Mouse (Mus musculus): ENCODE measurements around the gene E2f2.

Gene E2f2

DNA sequence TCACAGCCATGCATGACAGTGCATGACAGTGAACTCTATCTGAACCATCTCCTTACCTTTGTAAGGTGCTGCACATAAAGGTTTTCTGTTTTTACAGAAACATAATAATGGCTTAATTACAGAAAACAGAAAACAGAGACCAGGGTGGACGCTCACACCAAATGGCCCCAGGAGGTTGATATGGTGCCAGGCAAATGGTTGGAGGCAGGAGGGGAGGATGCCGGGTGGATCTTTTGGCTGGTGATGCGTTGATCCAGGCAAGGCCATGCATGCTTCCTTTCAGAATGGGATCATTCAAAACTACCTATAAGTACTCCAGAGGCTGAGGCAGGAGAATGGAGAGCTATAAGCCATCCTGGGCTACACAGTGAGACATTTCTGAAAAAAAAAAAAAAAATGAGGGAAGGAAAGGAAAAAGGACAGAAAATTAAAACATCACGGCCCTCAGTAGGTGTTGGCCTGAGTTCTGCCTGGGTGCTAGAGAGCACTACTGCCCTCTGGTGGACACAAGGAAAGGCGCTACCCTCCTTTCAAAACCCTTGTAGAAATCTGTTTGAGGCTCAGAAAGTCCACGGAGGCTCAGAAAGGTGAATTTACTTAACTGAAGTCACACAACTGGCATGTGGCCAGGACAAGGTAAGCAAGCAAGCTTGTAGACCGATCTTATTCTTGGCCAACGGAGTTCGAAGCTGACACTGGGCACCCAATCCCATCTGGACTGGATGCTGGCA lies 27.5 kb downstream of the E2f2 start:
- DNase-seq (ENCODE audit: low spot score in 2 of 2): peak in 1 of 2 experiments; percentile 69

- peak; percentile 59 to 90 for DNase-seq (ENCODE audit: low spot score in 2 of 2)
Observed at GRCm38 (mm10) chr4:136202509-136202908, 30.3 kb downstream of the E2f2 start.

GRCm38 (mm10) chr4:136204775-136205174 lies 32.6 kb downstream of the E2f2 start:
- no peak for DNase-seq (ENCODE audit: low spot score in 2 of 2)

GRCm38 (mm10) chr4:136206033-136206893 lies 34.1 kb downstream of the E2f2 start, which contains the start of gene Asap3:
Asap3 (plus strand) TSS chr4:136206365.
- DNase-seq (ENCODE audit: low spot score in 2 of 2): peak; percentile 77 to 91

GRCm38 (mm10) chr4:136206943-136207342 lies 34.7 kb downstream of the E2f2 start:
- DNase-seq (ENCODE audit: low spot score in 2 of 2): no peak

DNA sequence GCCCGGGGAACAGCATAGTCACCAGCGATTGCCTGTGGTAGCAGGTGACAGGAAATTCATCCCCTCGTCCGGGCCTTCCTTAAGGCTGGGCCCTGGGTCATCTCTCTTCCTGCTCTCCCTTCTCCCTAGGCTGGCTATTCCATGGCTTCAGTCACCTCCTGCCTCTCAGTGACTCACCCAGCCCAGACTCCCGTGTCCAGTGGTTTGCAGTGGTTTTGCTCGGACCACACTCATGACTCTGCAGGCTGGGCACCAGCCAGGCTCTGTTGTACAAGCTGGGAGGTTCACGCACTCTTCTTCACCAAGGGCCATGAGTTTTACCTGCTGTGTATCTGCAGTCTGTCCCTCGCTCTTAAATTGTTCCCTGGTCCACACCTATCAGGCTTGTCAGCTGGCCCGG lies 38.7 kb downstream of the E2f2 start:
- no peak for DNase-seq (ENCODE audit: low spot score in 2 of 2)

GRCm38 (mm10) chr4:136213629-136214028 lies 41.4 kb downstream of the E2f2 start:
- DNase-seq (ENCODE audit: low spot score in 2 of 2): no peak

DNA sequence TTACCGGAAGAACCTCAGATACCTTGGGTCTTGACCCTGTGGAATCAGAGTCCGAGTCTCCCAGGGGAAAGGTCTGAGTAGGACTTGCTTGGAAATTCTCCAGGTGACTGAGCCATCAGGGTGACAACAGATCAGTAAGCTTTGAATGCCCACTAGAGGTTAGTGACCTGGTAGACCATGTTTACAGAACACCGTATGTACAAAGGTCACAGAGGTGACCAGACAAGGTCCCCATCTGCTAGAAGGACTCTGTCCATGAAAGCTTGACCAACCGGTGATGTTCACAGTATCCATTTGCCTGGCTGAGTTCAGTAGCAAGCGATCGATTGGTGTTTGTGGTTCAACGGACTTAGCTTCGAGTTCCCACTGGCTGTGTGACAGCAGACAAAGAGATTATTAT lies 42.6 kb downstream of the E2f2 start:
- DNase-seq (ENCODE audit: low spot score in 2 of 2): no peak

DNA sequence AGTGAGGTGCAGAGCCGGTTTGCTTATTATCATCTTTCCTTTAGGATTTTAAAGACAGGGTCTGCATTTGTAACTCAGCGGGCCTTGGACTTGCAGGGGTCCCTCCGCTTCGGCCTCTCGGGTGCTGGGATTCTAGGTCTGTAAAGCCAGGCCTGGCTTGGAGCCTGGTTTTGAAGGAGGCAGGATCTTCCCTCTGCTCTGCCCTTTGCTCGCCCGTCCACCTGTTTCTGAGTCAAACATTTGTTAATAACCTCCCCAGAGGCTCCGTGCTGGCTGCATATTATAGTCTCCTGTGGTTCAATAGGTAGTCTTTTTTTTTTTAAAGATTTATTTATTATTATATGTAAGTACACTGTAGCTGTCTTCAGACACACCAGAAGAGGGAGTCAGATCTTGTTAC lies 43.4 kb downstream of the E2f2 start:
- no peak for DNase-seq (ENCODE audit: low spot score in 2 of 2)

GRCm38 (mm10) chr4:136217063-136217462 lies 44.9 kb downstream of the E2f2 start:
- DNase-seq (ENCODE audit: low spot score in 2 of 2): no peak

DNA sequence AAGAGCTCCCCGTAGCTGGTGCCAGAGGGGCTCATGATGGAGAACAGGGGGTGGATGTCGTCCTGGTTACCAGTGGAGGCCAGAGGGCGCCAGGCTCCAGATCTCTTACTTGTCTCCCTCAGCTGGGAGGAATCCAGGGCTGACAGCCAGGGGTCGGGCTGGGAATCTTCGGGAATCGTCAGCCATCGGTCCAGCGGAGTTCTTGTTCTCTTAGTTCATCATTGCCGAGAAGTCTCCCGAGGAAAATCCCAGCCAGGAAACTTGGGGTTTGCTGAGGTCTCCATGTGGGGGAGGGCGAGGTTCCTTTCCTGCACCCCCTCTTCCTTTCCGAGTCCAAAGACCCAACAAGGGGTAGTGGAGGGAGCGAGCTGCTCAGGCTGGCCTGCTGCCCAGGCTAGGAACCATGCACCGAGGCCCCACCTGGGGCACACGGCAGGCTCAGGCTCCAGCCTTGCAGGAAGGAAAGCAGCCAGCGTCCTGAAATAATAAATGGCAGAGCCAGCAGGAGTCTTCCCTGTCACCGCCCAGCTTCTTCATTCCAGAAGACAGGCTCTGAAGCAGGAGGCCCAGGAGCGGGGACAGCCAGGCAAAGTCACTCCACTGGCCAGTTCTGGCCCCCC lies 46.5 kb downstream of the E2f2 start:
- no peak for DNase-seq (ENCODE audit: low spot score in 2 of 2)

GRCm38 (mm10) chr4:136220133-136220775 lies 48.1 kb downstream of the E2f2 start:
- DNase-seq (ENCODE audit: low spot score in 2 of 2): no peak

DNA sequence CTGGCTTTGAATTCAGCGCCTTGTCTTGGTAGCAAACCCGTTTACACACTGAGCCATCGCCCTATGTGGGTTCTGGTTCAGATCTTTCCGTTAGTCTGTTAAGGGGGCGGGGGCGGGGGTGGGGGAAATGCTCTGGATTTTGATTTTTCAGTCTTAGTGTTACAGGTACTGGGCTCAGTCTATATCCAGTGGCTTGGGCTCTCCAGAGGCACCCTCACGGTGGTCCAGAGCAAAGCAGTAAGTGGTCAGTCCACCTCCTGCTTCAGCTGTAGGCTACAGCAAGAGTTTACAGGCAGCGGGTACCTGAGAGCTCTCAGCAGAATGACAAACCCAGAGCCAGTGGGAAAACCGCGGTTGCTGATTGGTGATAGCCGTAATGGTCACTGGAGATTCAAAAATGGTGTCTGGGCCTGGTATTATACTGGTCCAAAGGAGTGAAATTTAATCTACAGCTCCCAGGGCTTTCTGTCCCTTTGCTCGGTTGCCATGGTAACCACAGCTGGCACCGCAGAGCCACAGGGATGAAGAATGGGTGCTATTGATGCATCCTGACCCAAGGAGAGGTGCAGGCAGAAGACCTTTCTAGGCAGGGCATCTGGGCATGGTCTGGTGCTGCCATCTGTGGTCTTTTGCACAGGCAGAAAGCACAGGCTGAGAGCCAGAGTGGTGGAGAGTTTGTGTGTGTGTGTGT lies 51.5 kb downstream of the E2f2 start:
- DNase-seq (ENCODE audit: low spot score in 2 of 2): no peak

DNA sequence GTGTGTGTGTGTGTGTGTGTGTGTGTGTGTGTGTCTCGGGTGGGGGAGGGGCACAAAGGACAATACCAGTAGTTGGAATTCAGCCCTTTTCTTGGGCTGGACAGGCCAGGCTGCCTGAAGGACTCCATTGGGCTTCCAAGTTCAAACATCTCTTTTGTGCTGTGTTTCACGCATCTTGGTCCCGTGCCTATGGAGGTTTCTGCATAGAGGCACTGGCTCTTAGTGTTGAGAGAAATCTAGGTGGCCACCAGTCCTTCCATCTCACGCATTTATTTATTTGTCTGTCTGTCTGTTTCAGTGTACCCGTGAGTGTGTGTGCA lies 52.0 kb downstream of the E2f2 start:
- no peak for DNase-seq (ENCODE audit: low spot score in 2 of 2)

- no peak for DNase-seq (ENCODE audit: low spot score in 2 of 2)
Observed at GRCm38 (mm10) chr4:136224677-136225460, 52.7 kb downstream of the E2f2 start.

- no peak for DNase-seq (ENCODE audit: low spot score in 2 of 2)
Observed at GRCm38 (mm10) chr4:136227408-136227807, 55.2 kb downstream of the E2f2 start.

GRCm38 (mm10) chr4:136228640-136229039 lies 56.4 kb downstream of the E2f2 start:
- no peak for DNase-seq (ENCODE audit: low spot score in 2 of 2)

DNA sequence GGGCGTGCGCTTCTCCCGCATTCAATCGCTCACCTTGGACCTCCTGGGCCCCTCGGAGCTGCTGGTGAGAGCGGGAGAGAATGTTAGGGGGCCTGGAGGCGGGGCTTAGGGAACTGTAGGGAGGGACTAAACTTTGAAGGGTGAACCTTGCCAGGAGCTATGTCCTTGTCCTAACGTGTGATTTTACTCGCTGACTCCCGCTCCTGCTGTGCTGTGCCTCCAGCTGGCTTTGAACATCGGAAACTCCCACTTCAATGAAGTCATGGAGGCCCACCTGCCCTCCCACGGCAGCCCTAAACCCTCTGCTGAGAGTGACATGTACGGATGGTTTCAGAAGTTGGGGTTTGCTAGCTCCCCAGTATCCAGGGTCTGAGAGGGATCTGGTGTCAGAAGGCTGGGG lies 66.5 kb downstream of the E2f2 start:
- DNase-seq (ENCODE audit: low spot score in 2 of 2): no peak

GRCm38 (mm10) chr4:136239111-136239510 lies 66.9 kb downstream of the E2f2 start:
- no peak for DNase-seq (ENCODE audit: low spot score in 2 of 2)

DNA sequence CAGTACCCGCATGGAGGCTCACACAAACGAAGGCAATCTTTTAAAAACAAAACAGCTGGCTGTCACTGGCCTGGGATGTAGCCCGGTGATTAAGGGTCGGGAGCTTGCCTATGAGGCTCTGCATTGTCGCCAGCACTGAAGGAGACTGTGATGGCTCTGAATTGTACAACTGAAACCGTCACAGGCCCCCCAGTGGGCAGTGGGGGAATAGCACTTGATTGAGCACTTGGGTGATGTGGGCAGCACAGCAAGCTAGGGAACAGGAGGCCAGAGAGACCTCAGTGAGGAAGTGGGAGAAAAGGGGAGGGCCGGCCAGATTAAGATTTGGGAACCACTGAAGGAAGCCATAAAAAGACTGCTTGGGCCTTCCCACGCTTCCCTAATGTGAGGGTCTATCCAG lies 67.4 kb downstream of the E2f2 start:
- peak; percentile 67 to 84 for DNase-seq (ENCODE audit: low spot score in 2 of 2)

DNA sequence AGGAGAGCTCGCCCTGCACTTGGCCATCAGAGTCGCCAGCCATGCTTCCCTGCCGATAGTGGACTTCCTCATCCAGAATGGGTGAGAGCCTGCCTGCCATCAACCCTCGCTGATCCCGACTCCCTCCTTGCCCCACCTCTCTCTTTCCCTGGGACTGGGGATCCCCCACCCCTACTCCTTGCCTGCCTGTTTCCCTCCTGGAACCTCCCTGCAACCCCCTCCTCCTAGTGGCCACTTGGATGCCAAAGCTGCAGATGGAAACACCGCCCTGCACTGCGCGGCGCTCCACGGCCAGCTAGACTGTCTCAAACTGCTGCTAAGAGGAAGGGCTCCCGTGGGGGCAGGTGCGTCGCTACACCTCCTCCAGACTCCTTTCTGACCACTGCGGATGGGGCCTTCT lies 67.9 kb downstream of the E2f2 start:
- no peak for DNase-seq (ENCODE audit: low spot score in 2 of 2)

Data from thymus, postnatal 10 days (tissue).